Mouse (Mus musculus) right cerebral cortex, adult 2 months (tissue): Measurements from ENCODE around the gene P3h2.

Experiments
- DNase-seq, 2 experiments: peaks; one replicate each; pipeline ENCODE4 v3.0.0; 2021 to 2022; ENCODE audit warnings: low spot score in 2 of 2

P3h2 gene

DNA sequence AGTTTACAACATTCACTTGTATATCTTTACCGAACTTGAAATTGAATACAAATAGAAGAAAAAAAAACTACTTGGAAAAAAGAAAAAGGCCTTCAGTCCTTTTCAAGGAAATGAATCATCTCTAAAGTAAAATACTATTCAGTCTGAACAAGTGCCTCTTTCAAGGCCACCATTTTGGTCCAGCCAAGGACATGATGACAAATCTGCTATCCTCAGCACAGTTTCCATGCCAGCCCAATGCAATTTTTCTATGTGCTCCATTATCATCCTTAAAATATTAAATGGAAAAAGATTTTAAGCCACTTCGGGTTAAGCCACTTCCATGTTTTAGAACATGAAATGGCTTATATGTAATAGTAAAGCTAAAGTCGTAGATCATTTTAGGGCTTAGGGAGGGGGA lies 35.2 kb downstream of the P3h2 start:
- no peak for DNase-seq

- no peak for DNase-seq
These were observed 40.5 kb downstream of the P3h2 start for GRCm38 (mm10) chr16:26065060-26065459.

GRCm38 (mm10) chr16:26060239-26061085 lies 45.1 kb downstream of the P3h2 start:
- DNase-seq, result no peak

DNA sequence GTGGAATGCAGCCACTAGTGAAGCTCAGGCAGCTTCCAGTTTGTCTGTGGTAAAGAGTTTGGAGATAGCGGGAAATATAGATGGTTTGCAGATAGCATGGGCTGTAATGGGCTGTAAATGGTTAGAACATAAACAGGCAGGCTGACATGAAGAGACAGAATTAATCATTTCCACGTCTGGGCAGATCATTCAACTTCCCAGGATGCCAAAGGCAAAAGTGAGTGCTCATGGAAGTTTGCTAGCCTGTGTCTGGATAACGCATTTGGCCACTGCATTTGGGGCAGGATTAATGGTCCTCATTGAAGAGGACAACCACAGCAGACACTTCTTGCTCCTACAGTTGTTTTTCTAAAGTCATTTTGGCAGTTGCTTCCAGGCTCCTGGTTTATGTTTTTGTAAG lies 52.0 kb downstream of the P3h2 start:
- no peak for DNase-seq

DNA sequence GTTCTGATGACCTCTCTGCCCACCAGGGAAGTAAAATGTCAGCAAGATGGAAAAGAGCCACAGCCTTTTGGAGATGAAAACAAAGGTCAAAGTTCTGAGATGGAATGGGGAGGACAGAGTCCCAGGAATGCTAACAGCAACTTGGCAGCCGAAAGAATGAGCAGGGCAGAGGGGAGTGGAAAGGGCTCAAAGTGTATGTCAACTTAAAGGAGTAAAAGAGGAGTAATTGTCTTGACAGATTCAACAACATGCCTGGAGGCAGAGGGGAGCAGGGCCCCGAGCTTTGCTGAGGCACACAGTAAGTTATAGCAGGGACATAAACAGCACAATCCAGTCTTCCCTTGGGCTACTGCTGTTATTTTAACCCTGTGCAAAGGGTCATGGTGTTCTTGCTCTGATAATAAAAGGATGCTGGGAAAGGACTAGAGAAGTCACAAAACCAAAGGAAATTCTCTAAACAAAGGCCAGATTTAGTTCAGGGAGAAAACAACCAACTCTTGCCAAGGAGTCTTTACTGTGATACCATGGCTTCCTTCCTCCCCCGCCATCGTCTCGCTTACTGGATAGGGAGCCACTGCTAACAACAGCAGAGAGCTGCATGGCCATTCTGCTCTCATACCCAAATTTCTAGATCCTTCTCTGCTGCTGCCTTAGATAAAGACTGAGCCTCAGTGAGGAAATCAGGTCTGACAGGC lies 56.0 kb downstream of the P3h2 start:
- no peak for DNase-seq

DNA sequence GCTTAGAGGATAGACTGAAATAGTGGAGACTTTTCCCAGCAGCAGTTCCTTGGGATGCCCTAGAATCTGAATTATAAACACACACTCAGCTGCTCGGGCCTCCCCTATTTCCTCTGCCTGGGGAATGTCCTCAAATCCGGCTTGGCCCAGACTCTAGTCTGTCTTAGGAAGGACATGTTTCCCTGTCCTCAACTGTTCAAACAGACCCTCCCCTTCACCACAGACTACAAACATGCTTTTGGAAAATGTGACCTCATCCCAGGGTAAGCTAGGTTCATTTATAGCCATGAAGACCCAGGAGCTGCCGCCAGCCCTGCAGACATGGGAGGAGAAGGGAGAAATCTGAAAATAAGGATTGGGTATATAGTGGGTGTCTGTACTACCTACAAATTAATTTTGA lies 57.7 kb downstream of the P3h2 start:
- DNase-seq, result no peak

GRCm38 (mm10) chr16:26047396-26047795 lies 58.2 kb downstream of the P3h2 start:
- no peak for DNase-seq

DNA sequence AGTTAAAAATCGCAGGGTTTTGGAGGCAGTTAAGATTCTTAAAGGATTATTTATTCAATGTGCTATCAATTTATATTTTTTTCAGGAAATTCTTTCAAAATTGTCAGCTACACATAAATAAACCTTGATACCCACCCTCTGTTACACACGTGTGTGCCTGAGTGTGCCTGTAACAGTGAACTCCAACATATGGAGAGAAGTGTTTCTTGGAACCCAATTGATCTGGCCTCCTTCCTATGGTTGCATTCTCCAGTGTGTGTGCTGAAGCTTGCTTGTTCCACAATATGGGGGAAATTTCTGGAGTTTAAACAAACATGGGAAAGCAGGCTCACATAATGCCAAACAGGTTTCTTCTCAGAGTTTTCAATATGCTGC lies 63.7 kb downstream of the P3h2 start:
- no peak for DNase-seq

DNA sequence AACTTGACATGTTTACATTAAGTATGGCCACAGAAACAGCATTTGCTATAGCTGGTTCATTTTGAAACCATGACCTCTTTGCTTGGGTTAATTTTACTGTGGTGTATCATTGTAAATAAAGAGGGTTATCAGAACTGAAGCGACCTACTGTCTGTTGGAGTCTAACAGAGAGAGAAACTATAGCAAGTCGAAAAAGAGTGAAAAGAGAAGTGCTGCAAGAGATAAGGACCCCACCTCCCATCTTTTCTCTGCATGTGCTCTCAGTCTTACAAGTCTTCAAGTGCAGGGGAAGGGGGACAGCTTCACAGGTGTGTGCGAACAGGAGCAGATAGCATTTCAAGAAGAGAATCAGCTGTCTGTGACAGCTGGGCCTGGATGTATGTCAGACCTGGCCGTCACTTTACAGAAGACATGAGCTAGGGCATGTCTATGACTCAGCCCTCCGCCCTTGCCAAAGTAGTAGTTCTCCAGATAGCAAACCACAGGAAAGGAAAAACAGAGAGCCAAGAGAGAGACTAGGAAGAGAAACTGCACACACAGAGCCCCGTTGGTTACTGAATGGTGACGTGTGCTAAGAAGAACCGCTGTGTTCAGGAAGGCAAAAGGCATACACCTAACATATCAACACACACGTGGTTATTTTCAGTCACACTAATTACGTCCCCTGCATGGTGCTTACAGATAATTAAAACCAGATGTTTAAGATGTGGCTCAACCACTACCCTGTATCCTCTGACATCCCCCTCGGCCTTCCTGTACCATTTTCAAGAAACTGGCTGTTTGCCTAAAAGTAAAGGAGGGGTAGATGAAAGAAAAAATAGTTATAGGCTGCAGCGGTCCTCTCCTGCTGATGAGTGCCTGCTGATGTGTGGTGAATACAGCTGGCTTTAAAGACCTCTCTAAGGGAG lies 64.3 kb downstream of the P3h2 start:
- no peak for DNase-seq

- DNase-seq, result no peak
These were observed 66.3 kb downstream of the P3h2 start for GRCm38 (mm10) chr16:26039320-26039719.

- DNase-seq, result no peak
These were observed 70.1 kb downstream of the P3h2 start for GRCm38 (mm10) chr16:26035525-26035924.

DNA sequence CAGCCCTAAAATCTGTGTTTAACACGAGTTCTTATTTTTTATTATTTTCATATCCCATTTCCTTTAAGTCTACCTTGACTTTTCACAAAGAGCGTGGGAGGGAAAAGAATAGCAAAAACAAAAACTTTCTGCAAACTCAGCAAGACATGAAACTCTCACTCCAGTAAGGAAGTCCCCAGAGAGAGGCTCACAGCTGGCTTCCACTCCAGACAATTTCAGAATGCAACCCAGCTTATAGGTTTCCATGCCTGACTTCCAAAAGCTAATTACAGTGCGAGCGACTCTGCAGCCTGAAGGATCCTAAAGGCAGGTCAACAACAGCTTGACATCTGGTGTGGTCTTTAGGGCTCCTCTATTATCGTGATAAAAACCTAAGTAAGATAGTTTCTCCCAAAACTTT lies 70.5 kb downstream of the P3h2 start:
- no peak for DNase-seq

DNA sequence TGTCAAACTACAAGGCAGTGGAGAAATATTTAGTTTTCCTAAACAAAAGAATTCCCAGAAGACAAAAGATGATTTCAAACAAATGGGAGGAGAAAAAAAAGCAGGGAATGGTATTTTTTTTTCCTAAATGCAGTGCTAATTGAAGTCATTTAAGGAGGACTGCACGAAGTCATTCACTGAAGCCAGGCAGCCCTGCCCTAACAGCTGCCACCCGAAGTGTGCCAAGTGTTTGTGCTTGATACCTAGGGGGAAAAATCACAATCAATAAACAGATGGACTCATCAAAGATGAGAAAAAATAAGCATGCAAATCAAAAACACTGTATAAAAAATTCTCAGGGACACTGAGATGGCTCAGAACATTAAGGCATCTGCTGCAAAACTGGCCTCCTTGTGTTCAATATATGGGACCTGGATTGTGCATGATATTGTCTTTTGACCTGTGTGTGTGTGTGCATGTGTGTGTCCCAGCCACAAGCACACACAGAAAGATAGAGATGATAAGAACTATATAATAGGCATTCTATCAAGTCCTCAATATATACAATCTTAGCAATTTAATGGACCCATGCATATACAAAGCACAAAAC lies 76.1 kb downstream of the P3h2 start:
- DNase-seq, result no peak

GRCm38 (mm10) chr16:26026416-26026815 lies 79.2 kb downstream of the P3h2 start:
- no peak for DNase-seq

- DNase-seq, result no peak
These were observed 81.0 kb downstream of the P3h2 start for GRCm38 (mm10) chr16:26024543-26024942.

DNA sequence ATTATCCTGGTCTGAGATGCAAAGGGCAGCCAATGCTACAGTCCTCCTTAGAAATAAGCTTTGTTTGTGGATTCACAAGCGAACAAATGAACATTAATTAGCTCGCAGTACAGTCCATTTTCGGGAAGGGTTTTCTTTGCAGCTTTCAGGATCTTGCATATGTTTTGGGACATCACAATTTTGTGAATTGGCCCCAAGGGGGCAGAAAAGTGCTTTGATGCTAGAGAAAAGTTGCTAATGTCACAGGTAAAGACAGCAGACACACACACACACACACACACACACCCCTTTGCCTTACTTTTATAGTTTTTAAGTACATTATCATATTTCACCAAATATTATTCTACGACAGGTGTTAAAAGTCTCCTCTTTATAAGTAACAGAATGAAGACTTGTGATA lies 82.2 kb downstream of the P3h2 start:
- no peak for DNase-seq

- no peak for DNase-seq
These were observed 83.8 kb downstream of the P3h2 start for GRCm38 (mm10) chr16:26021759-26022158.

GRCm38 (mm10) chr16:26005811-26006210 lies 99.8 kb downstream of the P3h2 start:
- no peak for DNase-seq

GRCm38 (mm10) chr16:26003261-26003660 lies 102.3 kb downstream of the P3h2 start:
- peak in 1 of 2 experiments; percentile 10 for DNase-seq

DNA sequence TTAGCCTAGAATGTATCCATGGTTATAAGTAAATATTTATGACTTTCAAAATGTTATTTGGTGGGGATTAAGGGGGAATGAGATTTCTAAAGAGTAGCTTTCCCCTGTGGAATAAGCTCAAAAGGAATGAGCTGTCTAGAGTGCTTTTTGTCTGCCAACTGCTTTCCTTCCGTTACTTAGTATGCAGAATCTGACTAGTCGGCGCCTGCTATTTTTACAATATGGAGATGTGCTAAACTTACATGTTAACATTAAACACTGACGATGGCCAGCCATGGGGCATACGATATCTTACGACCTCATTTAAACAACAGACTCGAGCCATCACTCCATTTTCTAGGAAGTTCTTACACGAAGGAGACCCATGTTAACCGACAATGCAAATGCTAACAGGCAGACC lies 102.7 kb downstream of the P3h2 start:
- peak in 1 of 2 experiments; percentile 10 for DNase-seq

DNA sequence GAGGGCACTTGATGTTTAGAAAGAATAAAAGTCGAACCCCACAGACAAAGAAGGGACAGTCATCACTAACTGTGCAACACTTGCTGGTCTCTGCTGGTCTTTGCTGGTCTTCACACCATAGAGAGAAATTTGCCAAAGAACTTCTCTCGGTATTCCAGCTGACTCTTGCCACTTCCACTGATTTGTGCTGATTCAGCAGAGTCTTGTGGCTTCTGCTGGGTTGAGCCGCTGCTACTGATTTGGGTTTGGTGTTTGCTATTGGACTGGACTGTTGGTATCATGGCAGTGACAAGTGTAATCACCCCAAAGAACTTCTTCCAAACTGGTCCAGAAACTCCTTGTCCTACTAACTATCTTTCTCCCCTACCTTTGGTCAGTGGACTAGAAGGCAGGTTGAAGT lies 111.0 kb downstream of the P3h2 start:
- DNase-seq, result no peak

DNA sequence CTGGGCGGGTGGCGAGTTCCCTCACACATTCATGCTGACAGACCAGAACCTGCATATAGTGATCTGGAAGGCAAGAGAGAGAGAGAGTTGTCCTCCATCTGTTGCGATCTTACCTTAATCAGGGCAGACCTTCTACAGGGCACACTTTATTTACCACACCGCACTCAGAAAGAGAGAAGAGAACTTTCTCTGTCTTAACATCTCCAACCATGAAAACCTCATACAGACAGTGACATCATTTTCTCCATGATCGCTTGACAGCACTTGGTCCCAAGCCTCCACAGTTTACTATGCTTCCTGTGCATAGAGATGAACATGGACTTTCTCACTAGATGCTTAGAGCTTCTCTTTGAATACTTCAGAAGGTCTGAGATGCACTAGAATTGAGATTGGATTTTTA lies 118.4 kb downstream of the P3h2 start:
- DNase-seq, result no peak
